Mouse (Mus musculus) myocyte (in vitro differentiated cells): Measurements from ENCODE around the gene Hist1h4f. TPM values are rescaled to one million over a fixed set of nuclear protein-coding genes. Genes with fewer than 3 reads are reported as not detected.
A peak's percentile ranks its signal among the peaks of the same experiment; 100 is the strongest.
"Not testable (repeated sequence)": the region's sequence is repeated elsewhere in the genome, so short reads cannot be mapped to it uniquely, and the experiment has no call there.

Experiments used
- H3K27me3 ChIP-seq: one replicate; pipeline ENCODE4 v1.6.1; 2011; ENCODE audit not compliant: control insufficient read depth, insufficient read depth, insufficient read length
- H3K36me3 ChIP-seq: one replicate; pipeline ENCODE4 v1.6.1; 2011; ENCODE audit not compliant: control insufficient read depth, insufficient read depth
- H3K4me2 ChIP-seq: one replicate; pipeline ENCODE4 v1.6.1; 2011; ENCODE audit warnings: low read depth, control low read depth
- H3K4me3 ChIP-seq: one replicate; pipeline ENCODE4 v1.5.1; 2011; ENCODE audit warnings: mild to moderate bottlenecking, control low read depth, moderate library complexity
- H3K79me2 ChIP-seq: one replicate; pipeline ENCODE4 v1.6.1; 2011; ENCODE audit not compliant: control insufficient read depth, insufficient read depth
- H3ac ChIP-seq: one replicate; pipeline ENCODE4 v1.6.1; 2011; ENCODE audit not compliant: control insufficient read depth, insufficient read length
- CEBPB ChIP-seq: IDR thresholded peaks from 2 replicates; pipeline ENCODE4 v1.6.1; 2011; ENCODE audit warnings: mild to moderate bottlenecking, moderate library complexity; ENCODE audit not compliant: poor library complexity, insufficient read depth, severe bottlenecking
- E2F4 ChIP-seq: IDR thresholded peaks from one replicate; pipeline ENCODE4 v1.6.1; 2011; ENCODE audit warnings: mild to moderate bottlenecking, control low read depth, moderate library complexity; ENCODE audit not compliant: insufficient read depth
- MAX ChIP-seq: IDR thresholded peaks from one replicate; pipeline ENCODE4 v1.6.1; 2011; ENCODE audit warnings: low read depth, mild to moderate bottlenecking, control low read depth
- MYOD1 ChIP-seq, 3 experiments: IDR thresholded peaks; one replicate each; pipeline ENCODE4 v1.6.1; 2011; ENCODE audit warnings: control low read depth in 2 of 3, low read depth in 2 of 3, mild to moderate bottlenecking in 2 of 3, moderate library complexity in 1 of 3; ENCODE audit not compliant: insufficient read length in 2 of 3, control insufficient read depth in 1 of 3
- MYOG ChIP-seq, 3 experiments: IDR thresholded peaks; one replicate each; pipeline ENCODE4 v1.6.1; 2011; ENCODE audit warnings: control low read depth in 2 of 3, low read depth in 2 of 3, mild to moderate bottlenecking in 2 of 3; ENCODE audit not compliant: insufficient read length in 2 of 3, control insufficient read depth in 1 of 3, insufficient read depth in 1 of 3
- POLR2A ChIP-seq: IDR thresholded peaks from one replicate; pipeline ENCODE4 v1.6.1; 2011; ENCODE audit warnings: low read depth, mild to moderate bottlenecking, control low read depth, moderate library complexity; ENCODE audit not compliant: insufficient read length
- POLR2AphosphoS2 ChIP-seq: IDR thresholded peaks from one replicate; pipeline ENCODE4 v1.6.1; 2011; ENCODE audit warnings: low read depth, control low read depth; ENCODE audit not compliant: insufficient read length
- REST ChIP-seq: IDR thresholded peaks from one replicate; pipeline ENCODE4 v1.6.1; 2011; ENCODE audit warnings: mild to moderate bottlenecking, control low read depth, moderate library complexity; ENCODE audit not compliant: insufficient read depth, insufficient read length
- SRF ChIP-seq: IDR thresholded peaks from one replicate; pipeline ENCODE4 v1.6.1; 2011; ENCODE audit warnings: low read depth; ENCODE audit not compliant: control insufficient read depth, insufficient read length
- TCF3 ChIP-seq: IDR thresholded peaks from one replicate; pipeline ENCODE4 v1.6.1; 2011; ENCODE audit warnings: low read depth, control low read depth; ENCODE audit not compliant: insufficient read length
- USF1 ChIP-seq: IDR thresholded peaks from one replicate; pipeline ENCODE4 v1.6.1; 2011; ENCODE audit warnings: low read depth, mild to moderate bottlenecking, control low read depth, moderate library complexity
- polyA plus RNA-seq: library from polyadenylated mRNA; unstranded; fragments of >200 nt; fragmentation: generic; extraction: Trizol; gene quantifications from one replicate; pipeline ENCODE4 v1.2.1, GENCODE M21; 2012; ENCODE audit warnings: missing spikeins

The Hist1h4f gene
- polyA plus RNA-seq, 1 experiment = 4.1 TPM

DNA sequence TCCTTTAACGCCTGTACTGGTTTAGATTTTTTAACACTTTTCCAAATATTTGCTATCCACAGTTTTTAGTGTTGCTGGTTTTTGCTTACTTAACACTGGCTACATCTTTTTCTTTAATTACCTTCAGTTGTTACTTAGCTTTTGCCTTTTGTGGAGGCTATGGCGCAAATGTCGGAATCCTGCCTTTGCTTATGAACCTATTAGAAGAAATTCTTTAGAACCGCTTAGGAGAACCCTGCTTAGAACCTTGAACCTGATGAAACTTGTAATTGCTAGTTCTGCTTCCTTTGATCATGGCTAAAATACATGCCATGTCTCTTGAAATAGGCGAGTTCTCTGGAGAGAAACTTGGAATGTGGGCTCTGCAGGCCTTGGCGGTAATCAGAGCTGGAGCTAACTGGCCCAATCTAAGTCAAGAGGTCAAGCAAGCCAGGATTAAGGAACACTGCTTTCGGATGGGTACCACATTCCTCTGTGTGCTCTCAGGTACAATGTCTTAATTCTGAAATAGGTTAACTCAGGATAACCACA is 25.0 kb upstream of the Hist1h4f start:
- Histone ChIP-seq H3K4me2 (peak overlapping the region; percentile 81), H3K27me3 (no peaks in the 10 kb centered on the region), H3K4me3 (peak overlapping the region; percentile 27), H3K36me3 (no peaks in the 10 kb centered on the region), H3ac (no peak overlapping the region), H3K79me2 (no peaks in the 10 kb centered on the region)
- TF ChIP-seq POLR2AphosphoS2 (peak; percentile 55), E2F4 (no peak), POLR2A (peak; percentile 33), MYOG (IDR thresholded peaks at IDR 0.05; ENCODE audit: control insufficient read depth in 1 of 3, insufficient read depth in 1 of 3, insufficient read length in 2 of 3, low read depth in 2 of 3) (no peak), MYOD1 (IDR thresholded peaks at IDR 0.05; ENCODE audit: control insufficient read depth in 1 of 3, insufficient read length in 2 of 3, low read depth in 2 of 3) (no peak), TCF3 (no peak)

DNA sequence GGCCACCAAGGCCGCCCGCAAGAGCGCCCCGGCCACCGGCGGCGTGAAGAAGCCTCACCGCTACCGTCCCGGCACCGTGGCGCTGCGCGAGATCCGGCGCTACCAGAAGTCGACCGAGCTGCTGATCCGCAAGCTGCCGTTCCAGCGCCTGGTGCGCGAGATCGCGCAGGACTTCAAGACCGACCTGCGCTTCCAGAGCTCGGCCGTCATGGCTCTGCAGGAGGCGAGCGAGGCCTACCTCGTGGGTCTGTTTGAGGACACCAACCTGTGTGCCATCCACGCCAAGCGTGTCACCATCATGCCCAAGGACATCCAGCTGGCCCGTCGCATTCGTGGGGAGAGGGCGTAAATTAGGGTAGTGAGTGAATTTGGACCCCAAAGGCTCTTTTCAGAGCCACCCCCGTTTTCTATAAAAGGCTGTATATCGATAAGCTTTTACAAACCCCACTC is 24.4 kb upstream of the Hist1h4f start:
- not testable (repeated sequence) for H3ac ChIP-seq, H3K36me3 ChIP-seq, H3K27me3 ChIP-seq, H3K79me2 ChIP-seq
- peak; percentile 71 for TF ChIP-seq POLR2A
- TF ChIP-seq POLR2AphosphoS2 = peak; percentile 82
- Histone ChIP-seq H3K4me2 (peak overlapping the region; percentile 81), H3K4me3 (peak overlapping the region; percentile 27)

DNA sequence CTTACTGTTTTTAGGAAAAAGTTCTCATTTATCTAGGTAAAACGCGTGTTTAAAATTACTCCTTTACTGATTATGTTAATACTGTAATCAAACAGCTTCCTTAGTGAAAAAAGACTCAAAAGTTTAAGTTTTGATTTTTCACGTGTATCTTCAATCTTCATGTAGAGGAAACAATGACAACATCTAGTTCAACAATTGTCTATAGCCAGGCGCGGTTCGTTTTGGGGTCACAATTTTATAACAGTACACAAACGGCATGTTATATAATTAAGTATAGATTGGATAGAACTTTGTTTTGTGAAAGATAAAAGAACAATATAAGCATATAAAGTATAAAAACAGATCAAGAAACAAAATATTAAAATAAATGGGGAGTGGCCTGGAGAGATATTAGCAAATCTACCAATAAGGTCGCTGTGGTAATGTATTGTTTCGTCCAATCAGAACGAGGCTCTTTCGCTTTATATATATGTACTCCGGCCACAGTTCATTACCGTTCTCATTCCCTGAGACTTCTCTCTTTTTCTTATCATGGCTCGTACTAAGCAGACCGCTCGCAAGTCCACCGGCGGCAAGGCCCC is 23.9 kb upstream of the Hist1h4f start, which contains the start of gene Hist1h3d:
Gene Hist1h3d (plus strand): TSS at position 493 of the 581 bp plus-strand sequence.
- Histone ChIP-seq H3K79me2 (no peaks in the 10 kb centered on the region), H3K4me3 (peak within 1 kb of the TSS; percentile 27), H3K36me3 (no peaks in the 10 kb centered on the region), H3ac (no peak within 1 kb of the TSS), H3K27me3 (no peaks in the 10 kb centered on the region), H3K4me2 (peak within 1 kb of the TSS; percentile 81)
- TF ChIP-seq SRF (no peak), USF1 (no peak), TCF3 (no peak), REST (no peak), E2F4 (no peak), POLR2AphosphoS2 (no peak), MYOD1 (IDR thresholded peaks at IDR 0.05; ENCODE audit: control insufficient read depth in 1 of 3, insufficient read length in 2 of 3, low read depth in 2 of 3) (no peak), CEBPB (no peak), POLR2A (no peak), MAX (no peak)

DNA sequence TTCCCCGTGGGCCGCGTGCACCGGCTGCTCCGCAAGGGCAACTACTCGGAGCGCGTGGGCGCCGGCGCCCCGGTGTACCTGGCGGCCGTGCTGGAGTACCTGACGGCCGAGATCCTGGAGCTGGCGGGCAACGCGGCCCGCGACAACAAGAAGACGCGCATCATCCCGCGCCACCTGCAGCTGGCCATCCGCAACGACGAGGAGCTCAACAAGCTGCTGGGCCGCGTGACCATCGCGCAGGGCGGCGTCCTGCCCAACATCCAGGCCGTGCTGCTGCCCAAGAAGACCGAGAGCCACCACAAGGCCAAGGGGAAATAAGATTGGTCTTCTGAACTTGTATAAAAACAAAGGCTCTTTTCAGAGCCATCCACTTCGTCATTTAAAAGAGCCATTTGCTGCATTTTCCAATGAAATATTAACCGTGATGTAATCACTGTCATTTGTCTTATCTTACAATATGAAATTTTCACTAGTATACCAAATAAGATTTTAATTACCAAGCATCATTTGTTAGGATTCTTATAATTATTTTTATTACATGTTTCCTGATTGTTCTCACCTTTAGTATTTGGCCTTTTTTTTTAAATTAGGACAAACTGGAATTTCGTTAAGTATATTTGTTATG is 23.2 kb upstream of the Hist1h4f start:
- H3K4me2 ChIP-seq = peak overlapping the region; percentile 77
- not testable (repeated sequence) for H3ac ChIP-seq, H3K36me3 ChIP-seq, H3K79me2 ChIP-seq, H3K27me3 ChIP-seq
- TF ChIP-seq POLR2A = peak; percentile 61
- TF ChIP-seq POLR2AphosphoS2 = peak; percentile 70
- H3K4me3 ChIP-seq = peak overlapping the region; percentile 27

DNA sequence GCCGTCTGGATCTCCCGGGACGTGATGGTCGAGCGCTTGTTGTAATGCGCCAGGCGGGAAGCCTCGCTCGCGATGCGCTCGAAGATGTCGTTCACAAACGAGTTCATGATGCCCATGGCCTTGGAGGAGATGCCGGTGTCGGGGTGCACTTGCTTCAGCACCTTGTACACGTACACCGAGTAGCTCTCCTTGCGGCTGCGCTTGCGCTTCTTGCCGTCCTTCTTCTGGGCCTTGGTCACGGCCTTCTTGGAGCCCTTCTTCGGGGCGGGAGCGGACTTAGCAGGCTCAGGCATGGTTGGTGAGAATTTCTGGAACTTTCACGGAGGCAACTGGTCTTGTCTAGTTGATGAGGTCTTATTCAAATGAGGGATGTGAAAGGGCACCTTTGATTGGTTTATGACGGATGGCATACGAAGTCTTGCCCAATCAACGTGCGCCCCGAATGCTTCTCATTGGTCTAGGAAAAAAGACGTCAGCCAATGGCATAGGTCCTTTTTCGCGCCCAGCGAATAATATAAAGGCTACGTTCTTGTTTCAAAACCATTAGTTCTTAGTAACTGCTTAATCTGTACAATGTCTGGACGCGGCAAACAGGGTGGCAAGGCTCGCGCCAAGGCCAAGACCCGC is 22.6 kb upstream of the Hist1h4f start, which contains the start of the genes Hist1h2bf and Hist1h2ad:
Gene Hist1h2bf (minus strand): TSS at position 299 of the 627 bp plus-strand sequence.
Gene Hist1h2ad (plus strand): TSS at position 484 of the 627 bp plus-strand sequence.
- H3ac ChIP-seq, H3K36me3 ChIP-seq, H3K27me3 ChIP-seq, H3K79me2 ChIP-seq: not testable (repeated sequence)
- peak within 1 kb of the TSS; percentile 77 for H3K4me2 ChIP-seq
- peak; percentile 83 for TF ChIP-seq E2F4
- peak; percentile 84 for TF ChIP-seq POLR2AphosphoS2
- peak; percentile 65 for TF ChIP-seq POLR2A
- peak within 1 kb of the TSS; percentile 27 for H3K4me3 ChIP-seq

DNA sequence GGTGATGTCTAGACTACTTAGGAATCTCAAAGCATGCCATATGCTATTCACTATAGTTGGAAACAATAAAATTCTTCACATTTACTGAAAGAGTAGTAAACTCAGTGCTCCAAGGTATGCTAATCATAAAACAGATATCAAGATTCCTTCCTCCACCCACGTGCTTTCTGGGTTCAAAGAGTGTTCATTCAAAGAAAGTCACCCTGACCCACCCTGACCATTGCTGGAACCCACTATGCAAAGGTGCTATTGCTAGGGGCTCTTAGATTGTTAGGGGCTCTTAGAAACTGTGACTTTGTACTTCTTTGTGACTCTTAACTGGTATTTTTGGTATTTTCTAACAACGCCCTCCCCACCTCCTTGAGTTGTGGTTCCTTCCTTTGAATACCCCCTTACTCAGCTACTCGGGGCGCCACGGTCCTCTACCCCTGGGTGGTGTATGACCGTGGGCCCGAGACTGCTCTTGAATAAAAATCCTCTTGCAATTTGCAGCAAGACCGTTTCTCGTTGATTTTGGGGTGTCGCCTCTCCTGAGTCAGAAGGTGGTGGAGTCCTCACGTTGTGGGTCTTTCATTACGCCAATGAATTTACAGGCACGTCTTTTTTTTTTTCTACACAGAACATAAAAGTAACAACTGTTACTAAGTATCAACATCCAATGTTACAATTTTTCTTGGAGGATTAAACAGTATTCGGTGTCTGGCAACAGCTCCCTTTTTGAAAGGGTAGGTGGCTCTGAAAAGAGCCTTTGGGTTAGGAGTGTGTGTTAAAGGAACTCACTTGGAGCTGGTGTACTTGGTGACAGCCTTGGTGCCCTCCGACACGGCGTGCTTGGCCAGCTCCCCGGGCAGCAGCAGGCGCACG is 21.8 kb upstream of the Hist1h4f start:
- not testable (repeated sequence) for H3K36me3 ChIP-seq, H3K79me2 ChIP-seq, H3K27me3 ChIP-seq, H3ac ChIP-seq
- H3K4me2 ChIP-seq = peak overlapping the region; percentile 64
- peak overlapping the region; percentile 27 for H3K4me3 ChIP-seq
